Mouse (Mus musculus): Measurements from ENCODE around the gene Igsf10. TPM values are rescaled to one million over a fixed set of nuclear protein-coding genes. Genes with fewer than 3 reads are reported as not detected.

The Igsf10 gene
- polyA plus RNA-seq, 1 experiment from 2014 or later = 8.3 TPM

- Histone ChIP-seq H3K4me3 (replicated peaks) (no peak overlapping the region), H3K27me3 (replicated peaks) (no peaks in the 10 kb centered on the region), H3K27ac (no peak overlapping the region), H3K9me3 (no peaks in the 10 kb centered on the region), H3K4me2 (replicated peaks) (no peak overlapping the region), H3K4me1 (replicated peaks) (no peaks in the 10 kb centered on the region), H3K36me3 (peaks cover 2% of the 10 kb centered on the region; the same call in 1 of the 2 replicates), H3K9ac (no peak overlapping the region)
- 48% methylated on average over 7 of the region's 7 CpGs for WGBS
- peak; percentile 63; the same call in 1 of the 2 replicates for ATAC-seq
These were observed 22.8 kb downstream of the Igsf10 start for GRCm38 (mm10) chr3:59321278-59321876.

GRCm38 (mm10) chr3:59316077-59316476 lies 28.1 kb downstream of the Igsf10 start:
- no peak for ATAC-seq
- no peak overlapping the region for H3K27ac ChIP-seq
- H3K4me3 ChIP-seq (replicated peaks) = no peak overlapping the region
- 57% methylated on average over 7 of the region's 7 CpGs for WGBS
- H3K9ac ChIP-seq = no peak overlapping the region
- H3K36me3 ChIP-seq = no peaks in the 10 kb centered on the region
- no peaks in the 10 kb centered on the region for H3K9me3 ChIP-seq
- no peak overlapping the region for H3K4me2 ChIP-seq (replicated peaks)
- H3K27me3 ChIP-seq (replicated peaks) = no peaks in the 10 kb centered on the region
- H3K4me1 ChIP-seq (replicated peaks) = no peaks in the 10 kb centered on the region

GRCm38 (mm10) chr3:59312610-59313009 lies 31.6 kb downstream of the Igsf10 start:
- H3K27ac ChIP-seq = no peak overlapping the region
- H3K4me2 ChIP-seq (replicated peaks) = no peak overlapping the region
- no peaks in the 10 kb centered on the region for H3K4me1 ChIP-seq (replicated peaks)
- H3K9ac ChIP-seq = no peak overlapping the region
- H3K36me3 ChIP-seq = no peaks in the 10 kb centered on the region
- no peaks in the 10 kb centered on the region for H3K27me3 ChIP-seq (replicated peaks)
- 82% methylated on average over 10 of the region's 10 CpGs for WGBS
- no peaks in the 10 kb centered on the region for H3K9me3 ChIP-seq
- no peak for ATAC-seq
- no peak overlapping the region for H3K4me3 ChIP-seq (replicated peaks)

GRCm38 (mm10) chr3:59305518-59305917 lies 38.7 kb downstream of the Igsf10 start:
- WGBS = 92% methylated on average over 2 of the region's 2 CpGs
- no peak overlapping the region for H3K27ac ChIP-seq
- H3K9ac ChIP-seq = no peak overlapping the region
- H3K4me1 ChIP-seq (replicated peaks) = no peaks in the 10 kb centered on the region
- no peak for ATAC-seq
- no peak overlapping the region for H3K4me3 ChIP-seq (replicated peaks)
- no peaks in the 10 kb centered on the region for H3K27me3 ChIP-seq (replicated peaks)
- no peak overlapping the region for H3K4me2 ChIP-seq (replicated peaks)
- no peaks in the 10 kb centered on the region for H3K9me3 ChIP-seq
- no peaks in the 10 kb centered on the region for H3K36me3 ChIP-seq

GRCm38 (mm10) chr3:59304944-59305343 lies 39.2 kb downstream of the Igsf10 start:
- no peak for ATAC-seq
- Histone ChIP-seq H3K4me3 (replicated peaks) (no peak overlapping the region), H3K4me1 (replicated peaks) (no peaks in the 10 kb centered on the region), H3K4me2 (replicated peaks) (no peak overlapping the region), H3K27ac (no peak overlapping the region), H3K9me3 (no peaks in the 10 kb centered on the region), H3K9ac (no peak overlapping the region), H3K36me3 (no peaks in the 10 kb centered on the region), H3K27me3 (replicated peaks) (no peaks in the 10 kb centered on the region)
- 93% methylated on average over 5 of the region's 5 CpGs for WGBS

- ATAC-seq = no peak
- no peaks in the 10 kb centered on the region for H3K9me3 ChIP-seq
These were observed 46.5 kb downstream of the Igsf10 start for GRCm38 (mm10) chr3:59297653-59298052.

GRCm38 (mm10) chr3:59296563-59297130 lies 47.5 kb downstream of the Igsf10 start:
- no peaks in the 10 kb centered on the region for H3K4me1 ChIP-seq (replicated peaks)
- H3K4me2 ChIP-seq (replicated peaks) = no peak overlapping the region
- no peak overlapping the region for H3K9ac ChIP-seq
- no peak overlapping the region for H3K4me3 ChIP-seq (replicated peaks)
- 88% methylated on average over 5 of the region's 5 CpGs for WGBS
- H3K9me3 ChIP-seq = no peaks in the 10 kb centered on the region
- no peak overlapping the region for H3K27ac ChIP-seq
- no peak for ATAC-seq
- no peaks in the 10 kb centered on the region for H3K27me3 ChIP-seq (replicated peaks)
- H3K36me3 ChIP-seq = no peaks in the 10 kb centered on the region

More at GRCm38 (mm10) chr3:59297653-59298052, 46.5 kb downstream of the Igsf10 start:
- H3K27ac ChIP-seq = no peak overlapping the region
- H3K36me3 ChIP-seq = no peaks in the 10 kb centered on the region
- no peak overlapping the region for H3K9ac ChIP-seq
- 86% methylated on average over 16 of the region's 16 CpGs for WGBS
- H3K27me3 ChIP-seq (replicated peaks) = no peaks in the 10 kb centered on the region
- no peaks in the 10 kb centered on the region for H3K4me1 ChIP-seq (replicated peaks)
- H3K4me2 ChIP-seq (replicated peaks) = no peak overlapping the region
- no peak overlapping the region for H3K4me3 ChIP-seq (replicated peaks)

- H3K27me3 ChIP-seq (replicated peaks) = no peaks in the 10 kb centered on the region
- no peak for ATAC-seq
- 89% methylated on average over 16 of the region's 16 CpGs for WGBS
- H3K4me3 ChIP-seq (replicated peaks) = no peak overlapping the region
- H3K9ac ChIP-seq = no peak overlapping the region
- H3K9me3 ChIP-seq = no peaks in the 10 kb centered on the region
- no peaks in the 10 kb centered on the region for H3K36me3 ChIP-seq
- no peak overlapping the region for H3K4me2 ChIP-seq (replicated peaks)
- H3K27ac ChIP-seq = no peak overlapping the region
- H3K4me1 ChIP-seq (replicated peaks) = no peaks in the 10 kb centered on the region
These were observed 48.3 kb downstream of the Igsf10 start for GRCm38 (mm10) chr3:59295699-59296562.

- Histone ChIP-seq H3K9ac (no peak overlapping the region), H3K27ac (no peak overlapping the region), H3K27me3 (replicated peaks) (no peaks in the 10 kb centered on the region), H3K4me2 (replicated peaks) (no peak overlapping the region), H3K9me3 (no peaks in the 10 kb centered on the region), H3K36me3 (no peaks in the 10 kb centered on the region), H3K4me1 (replicated peaks) (no peaks in the 10 kb centered on the region), H3K4me3 (replicated peaks) (no peak overlapping the region)
- 82% methylated on average over 5 of the region's 5 CpGs for WGBS
- no peak for ATAC-seq
These were observed 50.6 kb downstream of the Igsf10 start for GRCm38 (mm10) chr3:59293437-59294199.

- Histone ChIP-seq H3K9me3 (no peaks in the 10 kb centered on the region), H3K27me3 (replicated peaks) (no peaks in the 10 kb centered on the region)
- 47% methylated on average over 2 of the region's 2 CpGs for WGBS
These were observed 53.6 kb downstream of the Igsf10 start for GRCm38 (mm10) chr3:59290551-59290950.

GRCm38 (mm10) chr3:59278620-59279019 lies 65.6 kb downstream of the Igsf10 start:
- H3K4me2 ChIP-seq (replicated peaks) = no peak overlapping the region
- no peak for ATAC-seq
- no peaks in the 10 kb centered on the region for H3K36me3 ChIP-seq
- no peaks in the 10 kb centered on the region for H3K9me3 ChIP-seq
- no peak overlapping the region for H3K9ac ChIP-seq
- H3K4me1 ChIP-seq (replicated peaks) = no peaks in the 10 kb centered on the region
- no peak overlapping the region for H3K4me3 ChIP-seq (replicated peaks)
- H3K27me3 ChIP-seq (replicated peaks) = no peaks in the 10 kb centered on the region
- no peak overlapping the region for H3K27ac ChIP-seq

More at GRCm38 (mm10) chr3:59290551-59290950, 53.6 kb downstream of the Igsf10 start:
- H3K4me1 ChIP-seq (replicated peaks) = no peaks in the 10 kb centered on the region
- no peak overlapping the region for H3K4me3 ChIP-seq (replicated peaks)
- H3K27ac ChIP-seq = no peak overlapping the region
- H3K9ac ChIP-seq = no peak overlapping the region
- H3K36me3 ChIP-seq = no peaks in the 10 kb centered on the region
- H3K4me2 ChIP-seq (replicated peaks) = no peak overlapping the region
- no peak for ATAC-seq

- H3K4me3 ChIP-seq (replicated peaks) = no peak overlapping the region
- no peak overlapping the region for H3K4me2 ChIP-seq (replicated peaks)
- no peaks in the 10 kb centered on the region for H3K4me1 ChIP-seq (replicated peaks)
- no peak overlapping the region for H3K27ac ChIP-seq
- no peaks in the 10 kb centered on the region for H3K36me3 ChIP-seq
- H3K9ac ChIP-seq = no peak overlapping the region
- ATAC-seq = no peak
- no peaks in the 10 kb centered on the region for H3K9me3 ChIP-seq
- H3K27me3 ChIP-seq (replicated peaks) = no peaks in the 10 kb centered on the region
- 89% methylated on average over 3 of the region's 3 CpGs for WGBS
These were observed 66.0 kb downstream of the Igsf10 start for GRCm38 (mm10) chr3:59278254-59278533.
